Mouse (Mus musculus): Measurements from ENCODE around the gene Asb2.

Gene Asb2

GRCm38 (mm10) chr12:103361539-103362307 lies 5.9 kb upstream of the Asb2 start:
- intact Hi-C loops (cut with DNase I) = no loop called here

DNA sequence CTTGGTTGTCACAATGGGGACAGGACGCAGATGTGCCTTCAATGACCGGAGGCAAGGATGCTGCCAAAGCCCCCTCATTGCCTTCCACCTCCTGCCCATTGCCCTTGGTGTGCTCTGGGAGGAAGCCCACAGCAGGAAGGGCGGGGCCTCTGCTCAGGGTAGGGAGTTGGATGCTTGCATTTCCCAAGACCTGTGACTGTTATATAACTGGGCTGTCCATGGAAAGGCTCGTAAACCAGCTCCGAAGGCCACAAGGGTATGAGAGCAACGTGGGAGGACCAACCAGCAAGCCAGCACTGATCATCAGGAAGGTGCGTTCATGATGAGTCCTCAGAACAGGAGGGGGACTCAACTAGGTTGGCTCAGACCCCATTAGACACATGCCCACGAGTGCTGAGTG lies 5.0 kb upstream of the Asb2 start:
- intact Hi-C loops (cut with DNase I) = no loop called here

DNA sequence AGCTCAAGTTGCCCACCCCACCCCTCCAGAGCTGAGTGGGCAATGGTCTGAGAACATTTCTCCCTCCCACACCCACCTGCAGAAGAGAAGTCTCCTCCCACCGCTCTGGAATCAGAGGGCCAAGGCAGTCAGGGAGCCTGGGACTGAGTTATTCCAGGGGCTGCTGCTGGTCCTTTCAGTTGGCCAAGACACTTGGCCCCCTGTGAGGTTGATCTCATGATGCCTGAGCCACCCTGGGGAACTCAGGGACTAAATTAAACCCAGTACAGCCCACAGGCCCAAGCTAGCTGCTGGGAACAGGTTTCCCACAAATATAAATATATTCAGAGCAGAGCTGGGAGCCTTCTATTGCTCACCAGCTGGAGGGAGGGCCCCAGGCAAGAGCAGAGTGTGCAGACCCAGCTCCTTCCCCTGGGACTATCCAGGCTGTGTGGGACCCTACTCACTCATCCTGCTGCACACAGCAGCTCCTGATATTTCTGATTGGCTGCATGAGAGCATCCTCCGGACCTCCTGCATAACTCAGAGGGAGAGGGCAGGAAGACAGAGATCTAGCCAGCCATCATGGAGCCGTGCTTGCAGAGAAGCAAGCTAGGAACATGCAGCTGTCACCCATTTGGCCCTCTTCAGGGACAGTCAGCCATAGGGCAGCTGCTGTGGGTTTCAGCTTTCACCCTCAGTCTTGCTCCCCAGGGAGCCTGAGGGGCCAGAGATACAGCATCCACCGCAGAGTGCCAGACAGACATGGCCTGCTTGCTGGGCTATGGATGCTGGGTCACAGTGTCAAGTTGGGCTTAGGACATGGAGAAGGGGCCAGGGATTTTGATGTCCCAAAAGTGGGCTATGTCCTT lies 3.4 kb upstream of the Asb2 start:
- intact Hi-C loops (cut with DNase I) = no loop called here

GRCm38 (mm10) chr12:103358216-103358615 lies 2.4 kb upstream of the Asb2 start:
- intact Hi-C loops (cut with DNase I) = no loop called here

DNA sequence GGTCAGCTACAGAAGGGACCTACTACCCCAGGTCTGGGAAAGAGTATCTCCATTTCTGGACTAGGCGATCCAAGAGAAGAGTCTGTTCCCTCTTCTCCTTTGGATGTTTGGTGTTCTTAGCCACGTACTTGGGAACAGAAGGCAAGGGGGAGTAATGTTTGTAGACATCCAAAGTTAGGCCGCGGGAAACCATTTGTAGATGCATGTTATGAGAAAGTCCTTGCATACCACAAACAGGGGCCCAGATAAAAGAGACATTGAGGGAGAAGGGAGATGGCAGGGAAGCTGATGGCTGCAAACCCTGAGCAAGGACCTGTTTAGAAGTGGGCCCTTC lies 581 bp upstream of the Asb2 start:
- intact Hi-C loops (cut with DNase I) = no loop called here

DNA sequence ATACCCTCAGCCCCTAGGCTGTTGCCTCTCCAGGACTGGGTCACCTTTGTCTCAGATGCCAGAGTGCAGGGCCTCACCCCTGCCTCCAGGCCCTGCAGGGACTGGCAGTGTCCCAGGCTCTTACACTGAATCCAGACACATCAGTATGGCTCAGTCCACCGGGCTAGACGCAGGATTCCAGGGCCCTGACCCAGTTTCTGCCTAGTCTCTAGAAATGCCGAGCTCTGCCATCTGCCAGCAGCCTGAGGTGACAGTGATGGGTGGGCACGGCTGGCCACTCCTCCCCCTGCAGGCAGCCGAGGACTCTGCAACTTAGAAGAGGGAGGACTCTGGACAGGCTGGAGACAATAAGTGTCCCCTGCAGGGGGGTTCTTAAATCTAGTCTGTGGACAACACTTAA lies 2.3 kb downstream of the Asb2 start:
- intact Hi-C loops (cut with DNase I) = no loop called here

DNA sequence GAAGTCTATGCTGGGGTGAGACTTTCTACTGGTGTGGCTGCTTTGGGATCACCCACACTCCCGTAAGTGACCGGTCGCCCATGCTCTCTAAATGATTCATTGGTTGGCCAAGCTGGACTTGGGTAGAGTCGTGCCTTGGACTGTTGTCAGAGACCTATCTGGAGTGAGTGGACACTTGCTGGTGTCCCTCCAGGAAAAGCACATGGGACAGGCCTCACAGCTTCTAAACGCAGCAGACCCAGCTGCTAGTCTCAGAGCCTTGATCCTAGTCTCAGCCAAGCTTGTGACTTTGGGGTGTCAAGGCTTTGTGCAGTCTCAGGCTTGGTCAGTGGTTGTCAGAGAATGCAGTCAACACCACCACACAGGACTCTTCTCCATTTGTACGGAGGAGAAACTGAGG lies 3.1 kb downstream of the Asb2 start:
- intact Hi-C loops (cut with DNase I) = no loop called here

DNA sequence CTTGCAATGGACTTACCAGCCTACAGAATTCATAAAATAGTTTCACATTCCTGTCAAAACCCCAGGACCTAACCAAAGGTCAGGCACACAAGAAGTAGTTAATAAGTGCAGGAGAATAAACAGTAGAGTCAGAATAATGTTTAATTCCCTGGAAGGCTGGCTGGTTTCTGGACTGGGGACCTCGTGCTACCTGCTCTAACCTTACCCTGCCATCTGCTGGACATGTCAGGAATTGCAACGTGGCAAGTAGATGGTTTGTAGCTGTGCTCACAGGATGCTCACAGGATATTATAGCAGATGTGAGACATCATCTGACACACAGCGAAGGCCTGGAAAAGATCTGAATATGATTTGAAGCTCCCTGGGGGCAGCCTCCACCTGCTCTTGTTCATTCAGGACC lies 7.3 kb downstream of the Asb2 start:
- intact Hi-C loops (cut with DNase I) = no loop called here

DNA sequence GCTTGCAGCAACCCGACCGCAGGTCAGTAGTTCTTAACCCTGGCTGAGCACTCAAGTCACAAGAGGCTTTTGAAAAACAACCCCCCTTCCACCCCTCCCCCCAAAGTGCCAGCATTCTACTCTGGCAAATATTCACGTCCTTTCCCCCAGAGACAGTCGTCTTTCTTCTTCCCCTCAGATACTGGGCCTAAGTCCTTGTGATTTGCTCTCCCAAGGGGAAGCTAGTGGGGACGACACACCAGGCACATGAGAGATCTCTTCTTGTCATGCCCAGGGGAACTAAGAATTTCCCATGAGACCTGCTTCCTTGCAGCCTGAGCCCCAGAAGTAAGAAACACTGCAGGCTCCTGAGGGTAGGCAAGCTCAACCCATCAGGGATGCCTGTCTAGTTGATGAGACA lies 8.4 kb downstream of the Asb2 start:
- intact Hi-C loops (cut with DNase I) = no loop called here

DNA sequence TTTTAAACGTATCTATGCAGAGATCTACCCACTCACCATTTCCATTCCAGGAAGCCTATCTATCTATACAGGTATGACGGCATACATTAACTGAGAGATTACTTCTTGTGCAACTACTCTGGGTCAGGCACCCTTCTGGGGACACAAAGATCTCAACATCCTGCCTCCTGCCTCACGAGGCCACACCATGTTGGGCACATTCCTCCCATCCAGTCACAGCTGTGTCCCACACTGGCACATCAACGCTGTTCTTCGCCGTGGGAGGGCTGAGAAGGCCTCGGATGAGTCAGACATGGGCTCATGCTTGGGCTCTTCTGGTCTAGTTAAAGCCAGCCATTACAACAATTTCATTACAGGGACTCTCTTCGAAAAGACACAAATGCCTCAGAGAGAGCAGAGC lies 8.9 kb downstream of the Asb2 start:
- intact Hi-C loops (cut with DNase I) = no loop called here

DNA sequence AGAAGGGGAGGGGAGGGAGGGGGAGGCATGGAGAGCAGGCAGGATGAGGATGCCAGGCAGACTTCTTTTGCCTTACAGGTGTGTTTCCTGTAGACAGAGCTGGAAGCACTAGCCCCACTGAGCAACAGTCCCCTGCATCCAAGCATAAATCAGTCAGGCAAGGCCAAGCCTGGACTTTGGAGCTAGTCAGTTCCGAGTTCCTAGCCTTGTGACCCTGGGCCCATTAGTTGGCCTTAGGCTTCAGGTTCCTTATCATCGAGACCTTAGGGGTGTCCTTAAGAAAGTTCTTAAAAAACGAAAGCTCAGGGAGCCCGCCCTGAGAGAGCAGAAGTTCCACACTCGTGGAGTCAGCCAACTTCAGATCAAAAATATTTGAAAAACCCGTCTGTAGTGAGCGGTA lies 10.9 kb downstream of the Asb2 start:
- intact Hi-C loops (cut with DNase I) = no loop called here

GRCm38 (mm10) chr12:103343456-103343855 lies 12.3 kb downstream of the Asb2 start:
- intact Hi-C loops (cut with DNase I) = no loop called here

GRCm38 (mm10) chr12:103341212-103341611 lies 14.6 kb downstream of the Asb2 start:
- intact Hi-C loops (cut with DNase I) = no loop called here

DNA sequence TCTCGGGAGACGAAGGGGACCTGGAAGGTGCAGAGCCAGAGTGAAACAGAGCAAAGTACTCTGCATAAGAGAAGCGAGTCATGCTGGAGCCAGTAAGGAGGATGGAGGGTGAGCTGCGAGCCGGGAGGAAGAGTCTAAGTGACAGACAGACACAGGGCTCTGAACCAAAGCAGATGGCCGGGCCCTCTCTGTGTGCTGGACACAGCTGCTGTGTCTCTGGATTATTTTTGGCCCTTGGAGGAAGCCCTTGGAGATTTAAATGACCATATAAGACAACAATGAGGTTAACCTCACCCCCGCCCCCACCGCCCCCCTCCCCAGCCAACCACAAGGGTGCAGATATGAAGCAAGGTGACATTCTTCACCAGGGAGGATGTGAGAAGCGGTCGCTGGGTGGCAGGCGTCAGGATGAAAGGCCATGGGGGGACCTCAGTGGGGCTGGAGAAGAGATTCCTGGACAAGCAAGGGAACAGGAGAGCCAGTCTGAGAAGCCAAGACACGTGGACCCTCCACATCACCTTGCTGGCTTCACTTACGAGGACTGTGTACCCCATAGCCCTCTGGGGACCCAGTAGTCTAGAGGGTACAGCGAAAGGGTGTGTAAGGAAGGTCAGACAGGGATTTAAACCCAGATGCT lies 17.5 kb downstream of the Asb2 start:
- intact Hi-C loops (cut with DNase I) = no loop called here

GRCm38 (mm10) chr12:103336766-103337165 lies 19.0 kb downstream of the Asb2 start:
- intact Hi-C loops (cut with DNase I) = no loop called here

- intact Hi-C loops (cut with DNase I) = no loop called here
These were observed 22.4 kb downstream of the Asb2 start for GRCm38 (mm10) chr12:103333426-103333825.

GRCm38 (mm10) chr12:103332879-103333278 lies 22.9 kb downstream of the Asb2 start:
- intact Hi-C loops (cut with DNase I) = no loop called here

- intact Hi-C loops (cut with DNase I) = no loop called here
These were observed 24.3 kb downstream of the Asb2 start for GRCm38 (mm10) chr12:103331491-103331890.

GRCm38 (mm10) chr12:103328448-103329191 lies 27.2 kb downstream of the Asb2 start:
- intact Hi-C loops (cut with DNase I) = no loop called here

- intact Hi-C loops (cut with DNase I) = no loop called here
These were observed 28.7 kb downstream of the Asb2 start for GRCm38 (mm10) chr12:103327107-103327506.

- intact Hi-C loops (cut with DNase I) = no loop called here
These were observed 29.2 kb downstream of the Asb2 start for GRCm38 (mm10) chr12:103326569-103326968.
